Mouse (Mus musculus) limb, embryonic 14.5 days (tissue): ENCODE data around the gene Ifnl3. TPM values are rescaled to one million over a fixed set of nuclear protein-coding genes. Genes with fewer than 3 reads are reported as not detected.

Experiments used
- ATAC-seq: fragments of 200-750 bp; cut with Nextera tagmentation; 2 replicates; pipeline ENCODE4 v1.8.0; 2017; ENCODE audit warnings: low read depth, moderate number of reproducible peaks, moderate TSS enrichment; ENCODE audit not compliant: low FRiP score
- DNase-seq: peaks from one replicate; pipeline ENCODE4 v3.0.0-alpha.2; 2015; ENCODE audit warnings: low spot score
- H3K27ac ChIP-seq: fragments of 300-500 bp; sonication (generic); replicated peaks from 2 replicates; pipeline ENCODE4 v1.5.1; 2014; ENCODE audit warnings: low read depth, mild to moderate bottlenecking, low read length, moderate library complexity, mixed read lengths
- H3K27me3 ChIP-seq: fragments of 300-500 bp; sonication (generic); 2 replicates; pipeline ENCODE4 v1.6.1; 2014; ENCODE audit warnings: low read length, mixed read lengths; ENCODE audit not compliant: control insufficient read depth, insufficient read depth
- H3K36me3 ChIP-seq: fragments of 300-500 bp; sonication (generic); 2 replicates; pipeline ENCODE4 v1.6.1; 2014; ENCODE audit warnings: mild to moderate bottlenecking, low read length, moderate library complexity, mixed read lengths; ENCODE audit not compliant: control insufficient read depth, insufficient read depth
- H3K4me1 ChIP-seq: fragments of 300-500 bp; sonication (generic); 2 replicates; pipeline ENCODE4 v1.6.1; 2014; ENCODE audit warnings: antibody characterized with exemption, low read length, mixed read lengths; ENCODE audit not compliant: control insufficient read depth, insufficient read depth
- H3K4me2 ChIP-seq: fragments of 300-500 bp; sonication (generic); replicated peaks from 2 replicates; pipeline ENCODE4 v1.6.1; 2014; ENCODE audit warnings: low read depth, mild to moderate bottlenecking, low read length, moderate library complexity; ENCODE audit not compliant: severe bottlenecking
- H3K4me3 ChIP-seq: fragments of 300-500 bp; sonication (generic); replicated peaks from 2 replicates; pipeline ENCODE4 v1.5.1; 2014; ENCODE audit warnings: low read length
- H3K9ac ChIP-seq: fragments of 300-500 bp; sonication (generic); 2 replicates; pipeline ENCODE4 v1.6.1; 2014; ENCODE audit warnings: mild to moderate bottlenecking, low read depth, low read length, moderate library complexity; ENCODE audit not compliant: severe bottlenecking
- H3K9me3 ChIP-seq: fragments of 300-500 bp; sonication (generic); 2 replicates; pipeline ENCODE4 v1.6.1; 2016; ENCODE audit warnings: low read length; ENCODE audit not compliant: control insufficient read depth
- POLR2A ChIP-seq: fragments of 200-500 bp; IDR thresholded peaks from 2 replicates; pipeline ENCODE4 v1.8.0; 2012; ENCODE audit warnings: inconsistent platforms, mild to moderate bottlenecking, moderate library complexity, borderline replicate concordance; ENCODE audit not compliant: insufficient read depth, insufficient read length; ENCODE audit errors: extremely low read depth
- WGBS: fragments of 180-500 bp; shearing (Covaris S2); extraction: QIAGEN DNeasy Blood & Tissue Kit; methylation state at CpG from one replicate; pipeline ENCODE4 v1.1.7; 2014; 5-methylcytosine and 5-hydroxymethylcytosine counted together
- microRNA-seq: library from miRNA; unstranded; fragments of <30 nt; microRNA quantifications from one replicate; pipeline ENCODE4, GENCODE M21; 2016
- polyA plus RNA-seq, 2 experiments: library from polyadenylated mRNA; depleted of rRNA in 1 of 2; stranded (reverse) in 1 of 2; unstranded in 1 of 2; fragments of >200 nt; fragmentation: Nextera tagmentation in 1 of 2; extraction: Ambion mirVana in 1 of 2; gene quantifications; 2 replicates each; pipeline versions ENCODE4 v1.2.1 to v1.2.3; 2012 to 2014

The Ifnl3 gene
- polyA plus RNA-seq, 2 experiments, result not detected

- ATAC-seq (no peak), DNase-seq (peak; percentile 54)
- Histone ChIP-seq H3K9ac (no peak overlapping the region), H3K36me3 (peaks cover 57% of the 10 kb centered on the region), H3K4me2 (no peak overlapping the region), H3K4me1 (peaks cover 15% of the 10 kb centered on the region), H3K4me3 (no peak overlapping the region), H3K27me3 (no peaks in the 10 kb centered on the region), H3K27ac (no peak overlapping the region), H3K9me3 (no peaks in the 10 kb centered on the region)
- no peak for TF ChIP-seq POLR2A
Observed at GRCm38 (mm10) chr7:28568253-28568652, 45.6 kb downstream of the Ifnl3 start.

- no peak for ATAC-seq
- no peak for TF ChIP-seq POLR2A
- no peak overlapping the region for H3K4me2 ChIP-seq
- peaks cover 36% of the 10 kb centered on the region for H3K36me3 ChIP-seq
- WGBS, result 51% methylated on average over 12 of the region's 12 CpGs
- no peaks in the 10 kb centered on the region for H3K27me3 ChIP-seq
- H3K27ac ChIP-seq, result 0 out of 2 replicates have a peak overlapping the region, but pooled peaks have one; percentile 26
- no peaks in the 10 kb centered on the region for H3K9me3 ChIP-seq
- peaks cover 15% of the 10 kb centered on the region for H3K4me1 ChIP-seq
- H3K4me3 ChIP-seq, result no peak overlapping the region
- no peak overlapping the region for H3K9ac ChIP-seq
- no peak for DNase-seq
Observed at GRCm38 (mm10) chr7:28570291-28570981, 47.8 kb downstream of the Ifnl3 start.

- Histone ChIP-seq H3K9me3 (no peaks in the 10 kb centered on the region), H3K4me2 (no peak overlapping the region), H3K27me3 (no peaks in the 10 kb centered on the region), H3K36me3 (peaks cover 30% of the 10 kb centered on the region), H3K9ac (no peak overlapping the region), H3K4me1 (peaks cover 16% of the 10 kb centered on the region), H3K4me3 (no peak overlapping the region), H3K27ac (0 out of 2 replicates have a peak overlapping the region, but pooled peaks have one; percentile 26)
- WGBS, result 28% methylated on average over 5 of the region's 5 CpGs
- no peak for ATAC-seq
- TF ChIP-seq POLR2A, result no peak
- peak; percentile 66 for DNase-seq
Observed at GRCm38 (mm10) chr7:28570982-28571682, 48.5 kb downstream of the Ifnl3 start.

- Histone ChIP-seq H3K4me1 (peaks cover 30% of the 10 kb centered on the region), H3K27ac (no peak overlapping the region), H3K4me2 (no peak overlapping the region), H3K9ac (no peak overlapping the region), H3K4me3 (no peak overlapping the region), H3K36me3 (peaks cover 14% of the 10 kb centered on the region), H3K9me3 (no peaks in the 10 kb centered on the region), H3K27me3 (no peaks in the 10 kb centered on the region)
- no peak for DNase-seq
- ATAC-seq, result no peak
- no peak for TF ChIP-seq POLR2A
- 81% methylated on average over 5 of the region's 5 CpGs for WGBS
Observed at GRCm38 (mm10) chr7:28572689-28573088, 50.1 kb downstream of the Ifnl3 start.

GRCm38 (mm10) chr7:28573236-28573635 is 50.6 kb downstream of the Ifnl3 start:
- no peak for TF ChIP-seq POLR2A
- ATAC-seq, result no peak
- no peak overlapping the region for H3K9ac ChIP-seq
- no peak for DNase-seq
- H3K36me3 ChIP-seq, result peaks cover 10% of the 10 kb centered on the region
- no peaks in the 10 kb centered on the region for H3K27me3 ChIP-seq
- no peak overlapping the region for H3K4me2 ChIP-seq
- H3K4me3 ChIP-seq, result no peak overlapping the region
- WGBS, result 90% methylated on average over 3 of the region's 3 CpGs
- peaks cover 31% of the 10 kb centered on the region for H3K4me1 ChIP-seq
- H3K27ac ChIP-seq, result no peak overlapping the region
- H3K9me3 ChIP-seq, result no peaks in the 10 kb centered on the region

Small RNA genes lying within 50 kb of the gene (microRNA-seq; reads per million reads assigned to microRNA genes)
- 1.1 reads per million for gene Mir7049

Other genes with a start within 250 kb of the Ifnl3 start
- 15.4 and 18.3 TPM in 2 replicates for gene Eid2b, start 245.1 kb upstream of the Ifnl3 start, polyA plus RNA-seq (2012; rRNA removed)
- 14.3 and 14.9 TPM in 2 replicates for gene Eid2b, start 245.1 kb upstream of the Ifnl3 start, polyA plus RNA-seq (2014; fragmentation: Nextera tagmentation; extraction: Ambion mirVana)
- 0.55 and 0.74 TPM in 2 replicates for gene Selenov, start 231.7 kb upstream of the Ifnl3 start, polyA plus RNA-seq (2012; rRNA removed)
- gene Selenov, start 231.7 kb upstream of the Ifnl3 start, polyA plus RNA-seq (2014; fragmentation: Nextera tagmentation; extraction: Ambion mirVana), result 0.34 TPM in 1 of 2 replicates, not detected in the other
- 0.85 and 0.92 TPM in 2 replicates for gene Dll3, start 220.6 kb upstream of the Ifnl3 start, polyA plus RNA-seq (2012; rRNA removed)
- 0.83 and 0.84 TPM in 2 replicates for gene Dll3, start 220.6 kb upstream of the Ifnl3 start, polyA plus RNA-seq (2014; fragmentation: Nextera tagmentation; extraction: Ambion mirVana)
- 98.1 and 119 TPM in 2 replicates for gene Timm50, start 210.8 kb upstream of the Ifnl3 start, polyA plus RNA-seq (2012; rRNA removed)
- gene Timm50, start 210.8 kb upstream of the Ifnl3 start, polyA plus RNA-seq (2014; fragmentation: Nextera tagmentation; extraction: Ambion mirVana), result 138 TPM in 2 replicates
- gene Supt5, start 184.1 kb upstream of the Ifnl3 start, polyA plus RNA-seq (2012; rRNA removed), result 116 and 127 TPM in 2 replicates
- 76.2 and 84.4 TPM in 2 replicates for gene Supt5, start 184.1 kb upstream of the Ifnl3 start, polyA plus RNA-seq (2014; fragmentation: Nextera tagmentation; extraction: Ambion mirVana)
- 1,848 and 2,127 TPM in 2 replicates for gene Rps16, start 172.2 kb upstream of the Ifnl3 start, polyA plus RNA-seq (2012; rRNA removed)
- gene Rps16, start 172.2 kb upstream of the Ifnl3 start, polyA plus RNA-seq (2014; fragmentation: Nextera tagmentation; extraction: Ambion mirVana), result 1,280 and 1,345 TPM in 2 replicates
- 67.3 and 87.8 TPM in 2 replicates for gene Plekhg2, start 150.2 kb upstream of the Ifnl3 start, polyA plus RNA-seq (2012; rRNA removed)
- gene Plekhg2, start 150.2 kb upstream of the Ifnl3 start, polyA plus RNA-seq (2014; fragmentation: Nextera tagmentation; extraction: Ambion mirVana), result 59.0 and 69.1 TPM in 2 replicates
- 12.3 and 19.0 TPM in 2 replicates for gene Zfp36, start 142.6 kb upstream of the Ifnl3 start, polyA plus RNA-seq (2012; rRNA removed)
- gene Zfp36, start 142.6 kb upstream of the Ifnl3 start, polyA plus RNA-seq (2014; fragmentation: Nextera tagmentation; extraction: Ambion mirVana), result 16.0 TPM in 2 replicates
- gene Med29, start 130.1 kb upstream of the Ifnl3 start, polyA plus RNA-seq (2012; rRNA removed), result 47.5 and 61.6 TPM in 2 replicates
- 46.6 and 49.9 TPM in 2 replicates for gene Med29, start 130.1 kb upstream of the Ifnl3 start, polyA plus RNA-seq (2014; fragmentation: Nextera tagmentation; extraction: Ambion mirVana)
- 97.8 and 102 TPM in 2 replicates for gene Paf1, start 129.9 kb upstream of the Ifnl3 start, polyA plus RNA-seq (2012; rRNA removed)
- 54.2 and 63.1 TPM in 2 replicates for gene Paf1, start 129.9 kb upstream of the Ifnl3 start, polyA plus RNA-seq (2014; fragmentation: Nextera tagmentation; extraction: Ambion mirVana)
- gene Gmfg, start 85.4 kb upstream of the Ifnl3 start, polyA plus RNA-seq (2012; rRNA removed), result 7.0 and 12.7 TPM in 2 replicates
- 15.7 and 19.4 TPM in 2 replicates for gene Gmfg, start 85.4 kb upstream of the Ifnl3 start, polyA plus RNA-seq (2014; fragmentation: Nextera tagmentation; extraction: Ambion mirVana)
- 18.7 and 31.8 TPM in 2 replicates for gene Lrfn1, start 70.9 kb upstream of the Ifnl3 start, polyA plus RNA-seq (2012; rRNA removed)
- gene Lrfn1, start 70.9 kb upstream of the Ifnl3 start, polyA plus RNA-seq (2014; fragmentation: Nextera tagmentation; extraction: Ambion mirVana), result 5.9 and 7.6 TPM in 2 replicates
- not detected in 2 replicates for gene Ifnl2, start 12.4 kb upstream of the Ifnl3 start, polyA plus RNA-seq (2012; rRNA removed)
- gene Ifnl2, start 12.4 kb upstream of the Ifnl3 start, polyA plus RNA-seq (2014; fragmentation: Nextera tagmentation; extraction: Ambion mirVana), result not detected in 2 replicates
- gene Sycn, start 18.0 kb downstream of the Ifnl3 start, polyA plus RNA-seq (2012; rRNA removed), result 0.14 and 0.85 TPM in 2 replicates
- gene Sycn, start 18.0 kb downstream of the Ifnl3 start, polyA plus RNA-seq (2014; fragmentation: Nextera tagmentation; extraction: Ambion mirVana), result not detected in 2 replicates
- not detected in 2 replicates for gene Nccrp1, start 24.4 kb downstream of the Ifnl3 start, polyA plus RNA-seq (2012; rRNA removed)
- gene Nccrp1, start 24.4 kb downstream of the Ifnl3 start, polyA plus RNA-seq (2014; fragmentation: Nextera tagmentation; extraction: Ambion mirVana), result not detected in 2 replicates
- 82.0 and 129 TPM in 2 replicates for gene Samd4b, start 75.3 kb downstream of the Ifnl3 start, polyA plus RNA-seq (2012; rRNA removed)
- 33.0 and 35.1 TPM in 2 replicates for gene Samd4b, start 75.3 kb downstream of the Ifnl3 start, polyA plus RNA-seq (2014; fragmentation: Nextera tagmentation; extraction: Ambion mirVana)
- 27.6 and 29.6 TPM in 2 replicates for gene Pak4, start 75.3 kb downstream of the Ifnl3 start, polyA plus RNA-seq (2012; rRNA removed)
- 21.3 and 26.3 TPM in 2 replicates for gene Pak4, start 75.3 kb downstream of the Ifnl3 start, polyA plus RNA-seq (2014; fragmentation: Nextera tagmentation; extraction: Ambion mirVana)
- 0.08 and 0.54 TPM in 2 replicates for gene Acp7, start 108.5 kb downstream of the Ifnl3 start, polyA plus RNA-seq (2012; rRNA removed)
- 0.10 TPM in 1 of 2 replicates, not detected in the other for gene Acp7, start 108.5 kb downstream of the Ifnl3 start, polyA plus RNA-seq (2014; fragmentation: Nextera tagmentation; extraction: Ambion mirVana)
- gene Fbxo27, start 170.0 kb downstream of the Ifnl3 start, polyA plus RNA-seq (2012; rRNA removed), result 19.5 and 24.0 TPM in 2 replicates
- 7.4 and 9.0 TPM in 2 replicates for gene Fbxo27, start 170.0 kb downstream of the Ifnl3 start, polyA plus RNA-seq (2014; fragmentation: Nextera tagmentation; extraction: Ambion mirVana)
- 34.8 and 43.3 TPM in 2 replicates for gene Fbxo17, start 194.0 kb downstream of the Ifnl3 start, polyA plus RNA-seq (2012; rRNA removed)
- gene Fbxo17, start 194.0 kb downstream of the Ifnl3 start, polyA plus RNA-seq (2014; fragmentation: Nextera tagmentation; extraction: Ambion mirVana), result 25.6 and 29.0 TPM in 2 replicates
- 82.6 and 92.6 TPM in 2 replicates for gene Mrps12, start 219.0 kb downstream of the Ifnl3 start, polyA plus RNA-seq (2012; rRNA removed)
- gene Mrps12, start 219.0 kb downstream of the Ifnl3 start, polyA plus RNA-seq (2014; fragmentation: Nextera tagmentation; extraction: Ambion mirVana), result 134 and 135 TPM in 2 replicates
- 32.6 and 38.1 TPM in 2 replicates for gene Sars2, start 219.2 kb downstream of the Ifnl3 start, polyA plus RNA-seq (2012; rRNA removed)
- gene Sars2, start 219.2 kb downstream of the Ifnl3 start, polyA plus RNA-seq (2014; fragmentation: Nextera tagmentation; extraction: Ambion mirVana), result 22.0 and 22.3 TPM in 2 replicates
- gene Ccer2, start 233.3 kb downstream of the Ifnl3 start, polyA plus RNA-seq (2012; rRNA removed), result 0.06 and 0.24 TPM in 2 replicates
- gene Ccer2, start 233.3 kb downstream of the Ifnl3 start, polyA plus RNA-seq (2014; fragmentation: Nextera tagmentation; extraction: Ambion mirVana), result 0.54 TPM in 1 of 2 replicates, not detected in the other
- 107 and 113 TPM in 2 replicates for gene Sirt2, start 243.9 kb downstream of the Ifnl3 start, polyA plus RNA-seq (2012; rRNA removed)
- 73.7 and 89.3 TPM in 2 replicates for gene Sirt2, start 243.9 kb downstream of the Ifnl3 start, polyA plus RNA-seq (2014; fragmentation: Nextera tagmentation; extraction: Ambion mirVana)
- gene Nfkbib, start 244.7 kb downstream of the Ifnl3 start, polyA plus RNA-seq (2012; rRNA removed), result 27.4 and 31.0 TPM in 2 replicates
- gene Nfkbib, start 244.7 kb downstream of the Ifnl3 start, polyA plus RNA-seq (2014; fragmentation: Nextera tagmentation; extraction: Ambion mirVana), result 37.4 and 41.9 TPM in 2 replicates